Mouse (Mus musculus) small intestine, adult 2 months (tissue): ENCODE data around the gene Nfe2l1.
"Not testable (repeated sequence)": the region's sequence is repeated elsewhere in the genome, so short reads cannot be mapped to it uniquely, and the experiment has no call there.

Experiments
- CTCF ChIP-seq: fragments of 200-500 bp; IDR thresholded peaks from 2 replicates; pipeline ENCODE4 v1.5.1; 2012; ENCODE audit warnings: low read depth, mild to moderate bottlenecking, control low read depth, inconsistent platforms, low read length, moderate library complexity, mixed read lengths; ENCODE audit not compliant: insufficient replicate concordance, insufficient read length; ENCODE audit errors: extremely low read depth
- POLR2A ChIP-seq: fragments of 200-500 bp; IDR thresholded peaks from 2 replicates; pipeline ENCODE4 v1.6.1; 2012; ENCODE audit warnings: low read depth, mild to moderate bottlenecking, control low read depth, inconsistent platforms, low read length, moderate library complexity

- not testable (repeated sequence) for TF ChIP-seq CTCF, POLR2A
Measured at GRCm38 (mm10) chr11:96849145-96849544, 19.4 kb upstream of the Nfe2l1 start.
